Mouse (Mus musculus): Measurements from ENCODE around the gene Jph4. TPM values are rescaled to one million over a fixed set of nuclear protein-coding genes. Genes with fewer than 3 reads are reported as not detected.

The Jph4 gene
- polyA plus RNA-seq, 1 experiment from 2014 or later = 0.56 TPM

DNA sequence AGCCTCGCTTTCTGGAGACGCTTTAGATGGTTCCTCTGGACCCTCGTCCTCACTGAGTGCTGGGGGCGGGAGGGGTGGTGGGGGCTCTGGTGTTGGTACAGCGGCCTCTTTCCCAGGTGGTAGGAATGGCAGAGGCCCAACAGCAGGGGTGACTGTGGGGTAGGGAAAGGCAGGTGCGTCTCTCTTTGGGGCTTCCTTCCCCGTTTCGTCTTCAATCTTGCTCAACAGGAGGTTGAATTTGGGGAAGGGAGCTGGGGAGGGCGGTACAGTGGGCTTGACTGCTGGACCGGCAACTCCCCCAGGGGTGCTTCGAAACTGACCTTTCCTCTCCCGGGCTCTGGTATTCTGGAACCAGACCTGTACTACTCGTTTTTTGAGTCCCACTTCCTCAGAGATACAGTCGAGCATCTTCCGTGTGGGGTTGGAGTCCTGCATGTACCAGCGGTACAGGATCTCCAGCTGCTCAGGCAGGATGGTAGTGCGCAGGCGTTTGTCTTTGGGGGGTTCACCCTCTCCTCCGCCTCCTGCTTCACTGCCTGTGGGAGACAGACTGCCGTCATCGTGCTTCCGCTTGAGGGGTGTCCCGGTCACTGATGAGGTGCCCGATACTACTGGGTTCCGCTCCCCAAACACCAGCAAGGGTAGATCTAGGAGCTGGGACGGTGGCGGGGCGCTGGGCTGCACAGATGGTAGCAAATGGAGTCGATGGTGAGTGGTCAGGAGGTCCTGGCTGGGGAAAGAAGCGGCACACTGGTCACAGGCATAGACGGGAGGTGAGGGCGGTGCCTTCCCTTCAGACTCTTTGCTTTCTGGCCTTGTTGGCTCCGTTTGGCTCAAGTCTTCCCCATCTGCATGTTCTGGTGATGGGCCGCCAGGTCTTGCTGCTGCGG lies 52.0 kb downstream of the Jph4 start:
- Histone ChIP-seq H3K9me3 (no peaks in the 10 kb centered on the region), H3K36me3 (replicated peaks) (peaks cover 70% of the 10 kb centered on the region), H3K27me3 (ENCODE audit: poor library complexity, severe bottlenecking) (peaks cover 35% of the 10 kb centered on the region), H3K4me3 (no peak overlapping the region), H3K4me1 (peaks cover 33% of the 10 kb centered on the region), H3K27ac (no peak overlapping the region)
- WGBS = 83% methylated on average over 35 of the region's 35 CpGs
- DNase-seq (ENCODE audit: extremely low spot score, low spot score) = no peak

DNA sequence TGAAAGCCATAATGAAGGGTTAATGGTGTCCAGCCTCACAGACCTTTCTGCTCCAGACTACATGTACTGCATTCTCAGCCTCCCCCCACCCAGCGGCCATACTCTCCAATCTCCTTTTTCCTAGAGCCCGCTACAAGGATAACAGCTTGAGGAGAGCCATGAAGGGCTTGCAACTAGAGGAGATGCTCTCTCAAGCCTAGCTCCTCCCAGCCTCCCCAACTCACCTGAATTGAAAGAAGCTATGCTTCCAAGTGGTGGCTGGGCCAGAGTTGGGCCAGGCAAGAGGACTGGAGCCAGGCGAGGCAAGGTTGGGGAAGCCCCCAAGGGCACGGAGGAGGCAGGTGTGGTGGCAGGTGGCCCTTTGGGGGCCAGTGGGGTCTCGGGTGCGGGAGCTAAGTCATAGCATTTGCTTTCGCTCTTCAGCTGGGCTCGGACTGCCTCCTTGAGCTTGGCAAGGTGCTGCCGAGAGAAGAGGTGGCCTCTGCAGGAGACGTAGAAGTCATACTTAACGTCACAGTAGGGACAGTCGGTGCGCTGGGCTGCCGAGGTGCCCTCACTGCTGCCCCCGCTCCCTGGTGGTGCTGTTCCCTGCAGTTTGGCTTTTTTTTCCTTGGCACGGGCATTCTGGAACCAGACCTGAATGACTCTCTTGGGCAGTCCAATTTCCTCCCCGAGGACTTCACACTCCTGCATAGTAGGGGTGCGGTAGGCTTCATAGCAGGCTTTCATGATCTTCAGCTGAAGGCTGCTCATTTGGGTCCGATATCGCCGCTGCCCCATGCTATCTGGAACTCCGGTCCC lies 53.0 kb downstream of the Jph4 start:
- DNase-seq (ENCODE audit: extremely low spot score, low spot score) = no peak
- Histone ChIP-seq H3K4me3 (no peak overlapping the region), H3K27ac (no peak overlapping the region), H3K4me1 (peaks cover 36% of the 10 kb centered on the region), H3K36me3 (replicated peaks) (peaks cover 61% of the 10 kb centered on the region), H3K9me3 (no peaks in the 10 kb centered on the region), H3K27me3 (ENCODE audit: poor library complexity, severe bottlenecking) (peaks cover 35% of the 10 kb centered on the region)
- 88% methylated on average over 22 of the region's 22 CpGs for WGBS

DNA sequence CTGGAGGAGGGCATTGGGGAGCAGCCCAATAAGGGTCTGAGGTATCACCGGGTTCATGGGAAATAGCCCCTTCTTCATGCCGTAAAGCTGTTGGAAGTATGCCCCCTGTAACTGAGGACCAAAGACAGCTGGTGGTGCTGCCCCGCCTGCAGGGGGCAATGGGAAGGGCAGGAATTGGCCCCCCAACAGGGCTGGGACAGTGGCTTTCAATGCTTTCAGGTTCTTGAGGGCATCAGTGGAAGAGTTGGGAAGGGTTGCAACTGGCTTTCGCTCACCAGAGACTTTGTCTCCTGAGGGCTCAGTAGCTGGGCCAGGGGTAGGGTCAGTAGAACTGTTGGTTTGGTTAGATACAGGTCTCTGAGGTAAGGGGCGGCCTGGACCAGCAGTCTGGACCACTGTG lies 53.6 kb downstream of the Jph4 start:
- WGBS = 88% methylated on average over 5 of the region's 5 CpGs
- peaks cover 54% of the 10 kb centered on the region for H3K36me3 ChIP-seq (replicated peaks)

DNA sequence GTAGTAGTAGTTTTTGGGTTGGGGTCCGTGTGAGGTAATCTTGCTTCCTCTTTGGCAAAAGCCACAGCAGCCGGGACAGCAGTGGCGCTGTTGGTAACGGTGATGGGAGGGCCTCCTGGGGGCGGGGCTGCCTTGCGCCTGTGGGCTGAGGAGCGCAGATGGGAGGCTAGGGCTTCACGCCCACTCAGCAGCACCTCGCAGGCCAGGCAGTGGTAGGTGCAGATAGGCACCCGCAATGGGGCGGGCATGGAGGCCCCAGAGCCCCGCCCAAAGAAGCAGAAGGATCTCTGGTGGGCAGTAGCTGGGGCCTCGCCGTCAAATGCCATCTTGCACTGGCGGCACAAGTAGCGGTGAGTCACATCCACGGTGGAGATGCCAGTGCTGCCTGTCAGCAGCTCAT lies 54.1 kb downstream of the Jph4 start:
- peaks cover 49% of the 10 kb centered on the region for H3K36me3 ChIP-seq (replicated peaks)
- H3K27ac ChIP-seq = 0 out of 2 replicates have a peak overlapping the region, but pooled peaks have one; percentile 51
- H3K27me3 ChIP-seq (ENCODE audit: poor library complexity, severe bottlenecking) = peaks cover 35% of the 10 kb centered on the region

More for the DNA sequence above, 53.6 kb downstream of the Jph4 start:
- Histone ChIP-seq H3K27ac (0 out of 2 replicates have a peak overlapping the region, but pooled peaks have one; percentile 51), H3K4me3 (no peak overlapping the region), H3K9me3 (no peaks in the 10 kb centered on the region), H3K4me1 (peaks cover 36% of the 10 kb centered on the region), H3K27me3 (ENCODE audit: poor library complexity, severe bottlenecking) (peaks cover 35% of the 10 kb centered on the region)
- DNase-seq (ENCODE audit: extremely low spot score, low spot score) = no peak

DNA sequence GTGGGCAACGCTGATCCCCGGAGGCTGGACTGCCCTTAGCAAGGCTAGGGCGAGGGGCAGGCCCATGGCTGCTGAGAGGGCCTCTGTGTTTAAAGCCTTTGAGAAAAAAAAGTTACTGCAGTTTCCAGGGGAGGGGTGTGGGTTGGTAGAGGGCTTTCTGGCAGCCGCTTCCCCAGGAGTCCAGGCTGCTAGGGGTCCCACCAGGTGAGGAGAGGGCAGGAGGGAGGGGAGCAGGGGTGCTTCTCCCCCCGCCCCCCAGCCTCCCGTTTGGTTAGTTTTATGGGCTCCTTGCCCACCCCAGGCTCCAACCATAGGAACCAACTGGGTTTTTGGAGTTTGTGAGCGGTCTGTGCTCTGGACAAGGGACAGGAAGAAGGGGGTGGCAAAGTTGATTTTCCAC lies 54.9 kb downstream of the Jph4 start:
- peaks cover 35% of the 10 kb centered on the region for H3K27me3 ChIP-seq (ENCODE audit: poor library complexity, severe bottlenecking)
- H3K4me3 ChIP-seq = no peak overlapping the region
- peak overlapping the region; percentile 59; the same call in 1 of the 2 replicates for H3K27ac ChIP-seq
- H3K4me1 ChIP-seq = peaks cover 36% of the 10 kb centered on the region
- H3K36me3 ChIP-seq (replicated peaks) = peaks cover 41% of the 10 kb centered on the region
- H3K9me3 ChIP-seq = 0 out of 2 replicates have a peak, but pooled peaks cover 3% of the 10 kb centered on the region
- 39% methylated on average over 7 of the region's 7 CpGs for WGBS
- DNase-seq (ENCODE audit: extremely low spot score, low spot score) = no peak

More for the DNA sequence above, 54.1 kb downstream of the Jph4 start:
- peak overlapping the region; percentile 23 for H3K4me3 ChIP-seq
- 0 out of 2 replicates have a peak, but pooled peaks cover 2% of the 10 kb centered on the region for H3K9me3 ChIP-seq
- peaks cover 36% of the 10 kb centered on the region for H3K4me1 ChIP-seq
- no peak for DNase-seq (ENCODE audit: extremely low spot score, low spot score)
- 34% methylated on average over 17 of the region's 17 CpGs for WGBS

DNA sequence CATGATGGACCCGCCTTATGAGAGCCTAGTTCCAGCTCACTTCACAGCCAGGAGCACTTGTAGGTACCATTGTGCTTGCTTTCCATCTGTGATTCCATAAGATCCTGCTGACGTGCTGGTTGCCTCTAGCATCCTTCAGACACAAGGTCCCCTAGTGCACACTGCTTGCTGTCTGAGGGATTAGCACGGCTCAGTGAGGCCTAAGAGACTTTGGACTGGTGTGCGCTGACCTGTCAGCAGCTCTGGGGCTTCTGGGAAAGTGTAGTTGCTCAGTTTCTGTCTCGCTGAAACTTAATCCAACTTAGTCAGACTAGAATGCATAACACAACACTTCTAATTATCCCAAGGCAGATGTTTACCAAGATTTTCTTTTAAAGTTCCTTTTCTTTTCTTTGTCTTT lies 56.8 kb downstream of the Jph4 start:
- peaks cover 22% of the 10 kb centered on the region for H3K36me3 ChIP-seq (replicated peaks)
- peak overlapping the region; percentile 53 for H3K27ac ChIP-seq
- H3K9me3 ChIP-seq = 0 out of 2 replicates have a peak, but pooled peaks cover 3% of the 10 kb centered on the region
- H3K27me3 ChIP-seq (ENCODE audit: poor library complexity, severe bottlenecking) = peaks cover 25% of the 10 kb centered on the region
- H3K4me3 ChIP-seq = no peak overlapping the region
- no peak for DNase-seq (ENCODE audit: extremely low spot score, low spot score)
- 37% methylated on average over 5 of the region's 5 CpGs for WGBS
- peaks cover 36% of the 10 kb centered on the region for H3K4me1 ChIP-seq

DNA sequence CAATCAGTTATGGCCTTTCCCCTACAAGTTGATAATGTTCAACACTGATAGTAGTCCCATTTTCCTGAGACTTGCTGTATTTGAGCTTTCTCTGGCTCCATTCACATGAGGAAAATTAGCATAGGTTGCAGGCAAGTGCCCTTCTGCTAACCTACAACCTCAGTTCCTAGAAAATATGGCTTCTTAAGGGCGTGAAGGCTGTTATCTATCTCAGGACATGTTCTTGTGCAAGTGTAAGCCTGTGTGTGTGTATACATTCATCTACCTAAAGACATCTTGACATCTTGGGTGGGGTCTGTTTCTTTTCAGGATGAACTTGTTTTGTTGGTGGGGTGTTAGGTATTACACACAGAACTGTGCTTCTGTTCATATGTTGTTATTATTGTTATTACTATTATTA lies 57.7 kb downstream of the Jph4 start:
- Histone ChIP-seq H3K27ac (no peak overlapping the region), H3K36me3 (replicated peaks) (peaks cover 13% of the 10 kb centered on the region), H3K4me3 (no peak overlapping the region), H3K27me3 (ENCODE audit: poor library complexity, severe bottlenecking) (peaks cover 22% of the 10 kb centered on the region), H3K9me3 (0 out of 2 replicates have a peak, but pooled peaks cover 3% of the 10 kb centered on the region), H3K4me1 (peaks cover 36% of the 10 kb centered on the region)
- WGBS = 93% methylated on average over 1 of the region's 1 CpGs
- DNase-seq (ENCODE audit: extremely low spot score, low spot score) = no peak

Other genes with a start within 250 kb of the Jph4 start
- 24.0 and 29.5 TPM in 2 replicates for gene Homez, start 246.0 kb downstream of the Jph4 start, polyA plus RNA-seq (2016; fragmentation: Nextera tagmentation; extraction: Ambion mirVana)
- 0.96 and 1.0 TPM in 2 replicates for gene Ppp1r3e, start 239.4 kb downstream of the Jph4 start, polyA plus RNA-seq (2016; fragmentation: Nextera tagmentation; extraction: Ambion mirVana)
- gene Bcl2l2, start 233.6 kb downstream of the Jph4 start, polyA plus RNA-seq (2016; fragmentation: Nextera tagmentation; extraction: Ambion mirVana) = 2.2 and 2.5 TPM in 2 replicates
- gene Gm20521, start 233.5 kb downstream of the Jph4 start, polyA plus RNA-seq (2016; fragmentation: Nextera tagmentation; extraction: Ambion mirVana) = not detected in 2 replicates
- gene Pabpn1, start 224.4 kb downstream of the Jph4 start, polyA plus RNA-seq (2016; fragmentation: Nextera tagmentation; extraction: Ambion mirVana) = 168 and 174 TPM in 2 replicates
- gene Slc22a17, start 203.8 kb downstream of the Jph4 start, polyA plus RNA-seq (2016; fragmentation: Nextera tagmentation; extraction: Ambion mirVana) = 38.8 and 40.0 TPM in 2 replicates
- gene Efs, start 190.8 kb downstream of the Jph4 start, polyA plus RNA-seq (2016; fragmentation: Nextera tagmentation; extraction: Ambion mirVana) = 38.3 and 39.0 TPM in 2 replicates
- not detected in 2 replicates for gene Il25, start 184.2 kb downstream of the Jph4 start, polyA plus RNA-seq (2016; fragmentation: Nextera tagmentation; extraction: Ambion mirVana)
- 0.26 and 0.81 TPM in 2 replicates for gene Cmtm5, start 180.7 kb downstream of the Jph4 start, polyA plus RNA-seq (2016; fragmentation: Nextera tagmentation; extraction: Ambion mirVana)
- 0.38 and 0.41 TPM in 2 replicates for gene Myh6, start 150.0 kb downstream of the Jph4 start, polyA plus RNA-seq (2016; fragmentation: Nextera tagmentation; extraction: Ambion mirVana)
- gene Gm17428, start 140.0 kb downstream of the Jph4 start, polyA plus RNA-seq (2016; fragmentation: Nextera tagmentation; extraction: Ambion mirVana) = not detected in 2 replicates
- 0.63 and 0.72 TPM in 2 replicates for gene Myh7, start 122.3 kb downstream of the Jph4 start, polyA plus RNA-seq (2016; fragmentation: Nextera tagmentation; extraction: Ambion mirVana)
- gene Ngdn, start 101.5 kb downstream of the Jph4 start, polyA plus RNA-seq (2016; fragmentation: Nextera tagmentation; extraction: Ambion mirVana) = 102 and 104 TPM in 2 replicates
- 8.1 and 9.2 TPM in 2 replicates for gene Zfhx2, start 24.6 kb downstream of the Jph4 start, polyA plus RNA-seq (2016; fragmentation: Nextera tagmentation; extraction: Ambion mirVana)
- 30.5 and 31.4 TPM in 2 replicates for gene Thtpa, start 22.2 kb downstream of the Jph4 start, polyA plus RNA-seq (2016; fragmentation: Nextera tagmentation; extraction: Ambion mirVana)
- gene Ap1g2, start 10.3 kb downstream of the Jph4 start, polyA plus RNA-seq (2016; fragmentation: Nextera tagmentation; extraction: Ambion mirVana) = 16.4 and 18.5 TPM in 2 replicates
- gene Dhrs2, start 105.1 kb upstream of the Jph4 start, polyA plus RNA-seq (2016; fragmentation: Nextera tagmentation; extraction: Ambion mirVana) = not detected in 2 replicates

Measured in forebrain, embryonic 10.5 days (tissue).